Mouse (Mus musculus): ENCODE results near the gene Psmf1. TPM values are rescaled to one million over a fixed set of nuclear protein-coding genes. Genes with fewer than 3 reads are reported as not detected.

Psmf1 gene
- total RNA-seq (2021), result 10 to 100 TPM; 15.3 to 17.9 TPM
- long read RNA-seq, experiment 1, transcript Psmf1-201 (7 exons, 3,809 nt), result major isoform, 24 of 27 reads
- long read RNA-seq, experiment 1, partial matches to known transcripts, result 1 of 27 reads
- long read RNA-seq, experiment 1, other reads (novel, unspliced or antisense), result 1 of 27 reads
- long read RNA-seq, experiment 2, transcript Psmf1-201 (7 exons, 3,809 nt), result major isoform, 34 of 36 reads
- long read RNA-seq, experiment 2, partial matches to known transcripts, result 2 of 36 reads
- long read RNA-seq, experiment 2, other reads (novel, unspliced or antisense), result 0 of 36 reads

DNA sequence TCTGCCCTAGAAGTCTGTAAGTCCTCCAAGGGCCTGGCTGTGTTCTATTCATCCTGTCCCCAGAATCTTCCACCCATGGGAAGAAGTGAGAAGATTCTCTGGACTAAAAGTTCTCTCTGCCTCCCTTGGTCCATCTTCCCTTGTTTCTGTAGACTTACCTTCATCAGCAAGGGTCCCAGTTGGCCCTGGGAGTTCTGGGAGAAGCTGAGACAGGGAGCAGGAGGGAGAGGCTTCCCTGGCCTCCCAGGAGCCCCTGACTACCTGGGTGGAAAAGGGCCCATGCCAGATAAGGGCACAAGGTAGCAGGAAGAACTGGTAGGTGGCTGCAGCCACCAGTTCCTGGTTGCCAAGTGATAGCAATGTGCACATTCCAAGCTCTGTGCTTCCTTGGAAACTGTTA lies at the start of gene Psmf1:
TSS of gene Psmf1 (minus strand) at position 342 of the 400 bp plus-strand sequence.
- DNase-seq, result no peak

DNA sequence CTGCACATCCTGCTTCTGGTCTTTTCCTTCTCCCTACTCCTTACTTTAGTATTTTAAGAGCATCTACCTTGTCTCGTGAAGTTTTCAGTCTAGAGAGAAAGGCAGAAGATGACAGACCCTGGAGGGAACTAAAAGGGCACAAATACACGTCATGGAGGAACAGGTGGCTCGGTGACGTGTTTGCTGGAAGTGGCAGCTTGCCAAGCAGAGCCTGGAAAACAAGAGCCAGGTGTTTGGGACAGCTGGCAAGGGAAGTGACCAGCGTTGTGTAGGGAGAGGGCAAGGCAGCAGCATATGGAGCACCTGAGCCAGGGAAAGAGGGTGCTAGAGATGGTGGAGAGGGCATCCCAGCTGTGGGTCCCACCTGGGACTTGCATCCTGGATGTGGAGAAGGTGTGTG lies 47.2 kb upstream of the Psmf1 start:
- DNase-seq, result no peak

DNA sequence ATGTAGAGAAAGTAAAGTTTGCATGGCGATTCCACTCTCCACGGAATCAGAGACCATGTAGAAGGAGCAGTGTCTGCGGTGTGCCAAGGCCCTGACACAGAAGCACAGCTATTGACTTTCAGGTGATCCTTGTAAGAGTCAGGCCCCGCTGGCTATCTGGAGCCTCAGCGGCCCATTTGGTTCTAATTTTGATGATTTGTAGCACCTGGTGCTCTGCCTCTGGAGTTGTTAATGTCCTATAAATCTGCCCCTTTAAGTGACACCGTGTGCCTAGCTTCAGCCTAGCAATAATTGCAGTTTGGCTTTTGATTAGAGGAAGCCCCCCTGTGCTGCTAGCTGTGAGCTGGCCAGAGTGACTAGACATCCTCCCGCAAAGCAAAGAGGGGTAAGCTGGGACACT lies 46.2 kb upstream of the Psmf1 start:
- DNase-seq, result no peak

DNA sequence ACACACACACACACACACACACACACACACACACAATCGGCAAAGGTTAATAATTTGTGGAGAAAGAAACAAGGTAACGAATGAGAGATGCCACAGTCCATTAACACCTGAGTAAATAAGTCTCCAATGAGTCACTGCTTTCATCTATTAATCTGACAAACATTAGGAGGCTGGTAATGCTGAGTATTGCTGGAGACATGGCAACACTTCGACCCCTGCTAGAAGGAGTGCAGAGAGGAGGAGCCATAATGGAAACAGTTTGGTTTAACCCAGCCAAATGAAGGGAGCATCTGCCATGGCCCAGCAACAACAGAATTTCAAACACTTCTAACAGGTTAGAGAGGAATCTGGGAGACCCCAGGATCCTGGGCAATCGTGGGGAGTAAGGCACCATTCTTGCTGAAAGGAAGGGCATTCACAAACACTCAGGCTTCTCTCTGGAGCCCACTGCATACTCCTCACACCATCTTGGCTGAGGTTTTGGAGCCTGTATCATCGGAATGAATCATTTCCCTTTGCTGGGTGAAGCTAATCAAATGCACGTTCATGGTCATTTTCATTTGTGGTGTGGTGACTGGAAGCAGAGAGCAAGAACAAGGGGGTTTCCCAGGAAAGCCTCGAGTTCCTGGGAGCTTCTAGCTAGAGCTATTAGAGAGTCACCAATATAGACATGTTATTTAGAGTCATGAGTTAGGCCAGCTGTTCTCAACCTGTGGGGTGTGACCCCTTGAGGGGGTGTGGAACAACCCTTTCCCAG lies 44.4 kb upstream of the Psmf1 start:
- DNase-seq, result no peak

DNA sequence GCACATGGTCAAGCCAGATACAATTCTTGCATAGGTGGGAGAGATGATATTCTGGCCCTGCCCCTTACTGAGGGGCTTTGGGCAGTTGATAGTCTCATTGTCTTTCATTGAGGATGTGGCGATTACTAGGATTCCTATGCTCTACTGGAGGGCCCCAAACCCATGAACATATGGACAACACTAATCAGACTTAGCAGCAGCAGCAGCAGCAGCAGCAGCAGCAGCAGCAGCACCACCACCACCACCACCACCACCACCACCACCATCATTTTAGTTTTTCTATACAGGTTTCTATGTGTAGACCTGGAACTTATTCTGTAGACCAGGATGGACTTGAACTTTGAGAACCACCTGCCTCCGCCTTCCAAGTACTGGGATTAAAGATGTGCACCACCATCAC lies 39.5 kb upstream of the Psmf1 start:
- no peak for DNase-seq

GRCm38 (mm10) chr2:151777366-151777765 lies 33.4 kb upstream of the Psmf1 start:
- DNase-seq, result no peak

DNA sequence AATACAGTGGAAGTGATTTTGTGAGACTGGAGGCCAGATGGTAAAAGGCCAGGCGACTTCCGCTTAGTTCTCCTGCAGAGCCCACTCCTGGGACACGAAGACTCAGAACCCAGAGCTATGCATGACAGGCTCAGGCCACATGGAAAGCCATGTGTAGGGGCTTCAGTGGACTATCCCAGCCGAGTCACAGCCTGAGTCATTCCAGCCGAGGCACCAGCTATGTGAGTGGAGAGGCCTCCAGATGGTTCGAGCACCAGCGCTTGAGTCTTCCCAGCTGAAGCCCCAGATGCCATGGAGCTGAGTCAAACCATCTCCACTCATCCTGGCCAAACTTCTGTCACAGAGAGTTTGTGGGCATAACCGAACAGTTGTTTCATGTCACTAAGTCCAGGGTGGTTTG lies 29.5 kb upstream of the Psmf1 start:
- no peak for DNase-seq

DNA sequence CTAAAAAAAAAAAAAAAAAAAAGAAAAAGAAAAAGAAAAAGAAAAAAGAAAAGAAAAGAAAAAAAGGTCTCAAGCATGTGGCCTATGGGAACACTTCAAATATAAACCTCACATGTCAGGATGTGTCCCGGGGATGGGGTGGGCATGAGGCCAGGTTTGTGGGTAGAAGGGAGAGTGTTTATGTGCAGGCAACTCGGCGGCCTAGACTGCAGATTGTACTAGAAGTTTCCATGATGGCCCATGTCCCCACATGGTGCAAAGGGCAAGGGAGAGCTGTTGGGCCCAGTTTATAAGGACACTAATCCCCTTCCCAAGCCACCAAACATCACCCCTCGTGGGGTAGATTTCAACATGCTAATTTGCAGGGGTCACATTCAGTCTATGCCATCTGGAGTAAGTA lies 28.2 kb upstream of the Psmf1 start:
- no peak for DNase-seq

DNA sequence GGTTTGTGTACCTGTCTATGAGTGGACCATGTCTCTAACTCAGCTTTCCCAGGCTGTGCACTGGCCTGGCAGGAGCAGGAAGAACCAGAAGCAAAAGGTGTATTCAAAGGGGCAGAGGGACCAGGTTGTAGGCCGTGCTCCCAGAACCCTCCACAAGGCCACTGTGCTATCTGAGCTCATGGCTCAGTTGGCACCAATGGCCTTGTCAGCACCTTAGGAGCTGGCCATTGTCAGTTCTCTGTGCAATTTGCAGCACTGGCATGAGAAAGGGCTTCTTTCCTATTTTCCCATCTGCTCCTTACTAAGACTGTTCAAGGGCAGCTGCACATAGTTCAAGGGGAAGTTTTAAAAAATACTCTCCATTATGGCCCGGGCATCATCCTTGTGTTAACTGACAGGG lies 20.6 kb upstream of the Psmf1 start:
- no peak for DNase-seq

GRCm38 (mm10) chr2:151758806-151759353 lies 14.9 kb upstream of the Psmf1 start:
- DNase-seq, result no peak

DNA sequence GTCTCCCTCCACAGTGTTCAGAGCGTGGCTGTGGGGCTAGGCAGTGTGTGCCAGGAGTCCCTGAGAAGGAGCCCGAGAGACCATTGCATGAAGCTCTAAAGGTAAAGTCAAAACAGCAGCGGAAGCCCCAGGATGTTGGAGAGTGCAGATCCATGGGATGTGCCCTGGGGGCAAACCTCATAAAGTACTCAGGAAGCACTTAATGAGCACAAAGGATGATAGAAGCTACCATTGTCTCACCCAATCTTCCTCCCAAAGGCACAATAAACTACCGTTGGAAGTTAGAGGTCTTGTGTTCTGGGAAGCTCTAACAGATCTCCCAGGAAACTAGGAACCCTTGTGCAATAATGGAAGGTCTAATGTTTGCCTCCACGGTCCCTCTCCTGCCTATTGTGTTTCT lies 13.5 kb upstream of the Psmf1 start:
- no peak for DNase-seq

DNA sequence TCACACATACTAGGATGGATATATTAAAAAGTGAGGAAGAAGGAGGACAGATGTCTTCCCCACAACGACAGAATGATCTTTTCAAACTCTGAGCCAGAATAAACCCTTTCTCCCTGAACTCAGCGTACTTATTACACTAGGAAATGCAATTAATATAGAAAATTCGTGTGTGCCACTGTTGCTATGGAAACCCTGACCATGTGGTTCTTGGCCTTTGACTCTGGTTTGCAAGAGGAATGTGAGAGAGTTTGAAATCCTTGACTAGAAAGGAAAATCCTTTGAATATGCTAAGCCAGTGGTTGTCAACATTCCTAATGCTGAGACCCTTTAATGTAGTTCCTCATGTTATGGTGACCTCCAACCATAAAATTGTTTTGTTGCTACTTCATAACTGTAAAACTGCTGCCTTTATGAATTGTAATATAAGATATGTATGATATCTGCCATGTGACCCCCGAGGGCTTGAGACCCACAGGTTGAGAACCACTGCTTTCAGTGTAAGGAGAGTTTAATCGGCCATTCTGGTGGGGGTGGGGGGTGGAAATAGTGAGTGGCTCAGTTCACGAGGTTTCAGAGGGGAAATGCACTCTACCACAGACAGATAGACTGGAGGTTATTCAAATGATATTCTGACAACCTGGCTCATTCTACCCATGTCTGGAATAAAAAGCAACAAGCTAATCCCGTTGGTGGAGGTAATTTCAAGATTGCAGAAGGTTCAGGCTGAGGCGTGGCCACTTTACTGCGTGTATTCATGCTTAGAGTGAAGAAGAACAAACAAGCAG lies 12.5 kb upstream of the Psmf1 start:
- no peak for DNase-seq

DNA sequence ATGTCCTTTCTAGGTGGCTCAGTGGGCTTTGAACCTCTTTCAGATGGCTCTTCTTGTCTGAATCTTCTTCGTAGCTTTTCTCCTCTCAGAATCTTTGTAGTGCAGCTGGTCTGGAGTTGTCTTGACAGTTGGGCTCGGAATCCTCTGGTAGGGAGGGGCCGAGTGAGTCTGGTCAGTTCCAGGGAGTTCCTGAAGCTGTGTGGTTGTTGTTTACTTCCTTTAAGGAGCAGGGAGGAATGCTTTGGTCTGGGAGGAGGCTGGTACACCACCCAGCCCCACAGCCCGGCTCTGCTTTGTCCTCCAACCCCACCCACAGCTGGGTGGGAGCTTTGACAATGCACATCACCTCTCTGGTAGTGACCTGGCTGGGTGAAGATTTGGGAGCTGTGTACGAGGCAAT lies 7.3 kb upstream of the Psmf1 start:
- DNase-seq, result no peak

- DNase-seq, result no peak
These were observed 4.1 kb upstream of the Psmf1 start for GRCm38 (mm10) chr2:151747847-151748705.

GRCm38 (mm10) chr2:151742850-151743679 lies 921 bp downstream of the Psmf1 start:
- no peak for DNase-seq

DNA sequence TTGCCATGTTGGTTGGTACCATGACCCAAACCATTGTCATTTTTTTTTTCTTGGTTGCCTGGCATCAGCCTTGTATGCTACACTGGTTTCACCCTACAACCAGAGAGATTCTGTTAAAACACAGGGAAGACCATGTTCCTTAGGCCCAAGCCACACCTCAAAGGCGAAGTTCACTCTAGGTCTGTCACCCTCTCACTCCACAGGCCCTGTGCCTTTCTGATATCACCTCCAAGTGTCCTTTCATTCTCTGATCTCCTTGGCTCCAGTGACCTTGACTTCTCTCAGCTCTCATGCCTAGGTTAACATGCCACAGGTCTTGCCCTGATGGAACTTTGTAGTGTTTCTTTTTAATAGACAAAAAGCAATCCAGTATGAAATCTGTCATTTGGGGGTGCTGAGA lies 1.9 kb downstream of the Psmf1 start:
- no peak for DNase-seq

GRCm38 (mm10) chr2:151740741-151741526 lies 3.1 kb downstream of the Psmf1 start:
- peak; percentile 79 for DNase-seq

DNA sequence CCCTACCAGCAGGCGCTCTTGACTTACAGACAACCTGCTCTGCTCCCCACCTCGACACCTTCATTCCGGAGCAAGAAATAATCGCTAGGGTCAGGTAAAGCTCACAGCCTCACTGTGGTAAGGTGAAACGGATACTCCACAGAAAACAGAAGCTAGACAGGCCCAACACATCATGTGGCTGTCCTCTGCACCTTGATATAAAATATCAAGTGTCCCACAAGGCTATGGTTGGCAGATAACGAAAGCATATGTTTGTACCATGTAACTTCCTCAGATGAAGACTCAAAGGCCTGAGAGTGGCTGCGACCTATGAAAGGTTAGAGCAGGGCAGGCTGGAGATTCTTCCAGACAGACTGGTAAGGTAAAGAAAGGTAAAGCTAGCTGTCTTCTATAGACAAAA lies 4.5 kb downstream of the Psmf1 start:
- DNase-seq, result no peak

DNA sequence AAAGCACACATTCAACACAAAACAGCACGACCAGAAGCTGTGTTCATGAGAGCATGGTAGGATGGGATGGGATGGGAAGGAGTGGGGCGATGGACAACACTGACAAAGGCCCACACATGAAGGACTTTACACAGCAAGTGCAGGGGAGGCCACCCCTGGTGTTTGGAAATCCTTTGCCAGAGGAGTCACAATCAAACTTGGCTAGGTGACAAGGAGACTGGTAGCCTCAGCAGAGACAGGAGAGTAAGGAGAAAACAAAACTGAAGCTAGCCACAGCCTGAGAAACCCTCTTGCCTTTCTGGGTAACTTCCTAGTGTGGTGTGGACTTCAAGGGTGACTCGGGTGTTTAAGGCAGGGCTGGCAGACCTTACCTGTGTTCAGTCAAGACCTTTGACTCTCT lies 4.9 kb downstream of the Psmf1 start:
- DNase-seq, result no peak

DNA sequence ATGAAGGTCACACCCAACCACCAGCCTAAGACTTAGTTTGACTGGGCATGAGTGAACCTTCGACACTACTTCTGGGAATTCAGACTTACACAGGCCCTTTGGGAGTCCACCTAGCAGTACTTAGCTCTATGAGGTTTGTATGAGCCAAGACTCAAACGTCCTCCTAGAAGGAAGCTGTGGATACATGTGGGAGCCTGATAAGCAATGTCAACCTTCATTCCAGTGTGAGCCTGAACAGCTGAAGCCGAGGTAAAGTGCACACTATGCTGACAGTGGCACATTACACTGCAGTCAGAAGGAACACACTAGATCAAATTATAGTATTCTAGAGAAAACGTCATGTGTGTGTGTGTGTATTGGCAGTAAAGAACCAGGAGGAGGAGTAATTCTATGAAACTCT lies 5.5 kb downstream of the Psmf1 start:
- DNase-seq, result no peak
